Mouse (Mus musculus) heart, postnatal 0 days (tissue): ENCODE results near the gene BC005561.

ENCODE experiments used
- CTCF ChIP-seq: IDR thresholded peaks from 2 replicates; pipeline ENCODE4 v1.5.1; 2016; ENCODE audit warnings: antibody characterized with exemption, control low read depth, low read depth
- EP300 ChIP-seq: IDR thresholded peaks from 2 replicates; pipeline ENCODE4 v1.6.1; 2016; ENCODE audit warnings: antibody characterized with exemption, low read depth

- TF ChIP-seq CTCF, result no peak
- TF ChIP-seq EP300, result no peak
Observed at GRCm38 (mm10) chr5:104458832-104459705, 49.1 kb upstream of the BC005561 start, which contains the start of gene Pkd2.
